10 mouse cellular contexts compared by ENCODE assay signal in genomic region chr11:94130118-94131095, GRCm38 (mm10).
DNase-seq lines count a peak whose midpoint lies in the region; ATAC-seq and TF ChIP-seq lines count a peak whose summit lies in the region.
"Had no signal": no experiment of that assay in that cellular context is flagged by ENCODE, and none has a peak within 500 bp of the region (broad histone marks: within the 10 kb centered on the region; RNA-seq: fewer than 3 reads in every experiment).

No protein-coding gene starts in this region.

- H3K9me3 ChIP-seq in forebrain, embryonic 13.5 days (replicated peaks) = no peaks in the 10 kb centered on the region
- no peaks in the 10 kb centered on the region for H3K9me3 ChIP-seq in forebrain, embryonic 15.5 days
- H3K9me3 ChIP-seq in hindbrain, embryonic 12.5 days (replicated peaks) = no peaks in the 10 kb centered on the region
- no peaks in the 10 kb centered on the region for H3K9me3 ChIP-seq in hindbrain, embryonic 11.5 days (ENCODE audit: control insufficient read depth, low read length)
- H3K9me3 ChIP-seq in midbrain, postnatal 0 days (ENCODE audit: low read length) = no peaks in the 10 kb centered on the region
- H3K9me3 ChIP-seq in midbrain, embryonic 11.5 days (ENCODE audit: control insufficient read depth, low read length) = no peaks in the 10 kb centered on the region

- no peak overlapping the region for H3K9ac ChIP-seq in forebrain, embryonic 13.5 days
- no peak overlapping the region for H3K9ac ChIP-seq in forebrain, embryonic 15.5 days (replicated peaks)
- H3K9ac ChIP-seq in hindbrain, embryonic 12.5 days = peak overlapping the region; percentile 38; the same call in 1 of the 2 replicates
- no peak overlapping the region for H3K9ac ChIP-seq in hindbrain, embryonic 11.5 days (ENCODE audit: low read depth, low read length)
- 0 out of 2 replicates have a peak overlapping the region, but pooled peaks have one; percentile 5 for H3K9ac ChIP-seq in midbrain, postnatal 0 days (replicated peaks; ENCODE audit: low read length, poor library complexity, severe bottlenecking)
- no peak overlapping the region; the same call in 1 of the 2 replicates for H3K9ac ChIP-seq in midbrain, embryonic 11.5 days (ENCODE audit: low read length)
- H3K9ac ChIP-seq: liver, embryonic 14.5 days had no signal

- peak overlapping the region; percentile 2; the same call in 1 of the 2 replicates for H3K27ac ChIP-seq in forebrain, embryonic 13.5 days
- H3K27ac ChIP-seq in forebrain, embryonic 15.5 days (replicated peaks) = no peak overlapping the region
- no peak overlapping the region for H3K27ac ChIP-seq in hindbrain, embryonic 12.5 days
- no peak overlapping the region for H3K27ac ChIP-seq in hindbrain, embryonic 11.5 days (ENCODE audit: low read depth, low read length)
- H3K27ac ChIP-seq in midbrain, postnatal 0 days (ENCODE audit: low read depth, low read length) = no peak overlapping the region
- H3K27ac ChIP-seq in midbrain, embryonic 11.5 days (ENCODE audit: low read depth, low read length) = no peak overlapping the region
- H3K27ac ChIP-seq: liver, embryonic 14.5 days had no signal

- WGBS in forebrain, embryonic 13.5 days = 58% methylated on average over 4 of the region's 4 CpGs
- 69% methylated on average over 4 of the region's 4 CpGs for WGBS in forebrain, embryonic 15.5 days
- WGBS in hindbrain, embryonic 12.5 days = 60% methylated on average over 4 of the region's 4 CpGs
- whole genome bisulfite sequencing in hindbrain, embryonic 11.5 days = 73% methylated on average over 4 of the region's 4 CpGs
- 61% methylated on average over 4 of the region's 4 CpGs for WGBS in midbrain, postnatal 0 days
- WGBS in midbrain, embryonic 11.5 days = 71% methylated on average over 4 of the region's 4 CpGs

- no peak for TF ChIP-seq CTCF in midbrain, postnatal 0 days (IDR thresholded peaks at IDR 0.05)

- H3K4me1 ChIP-seq in forebrain, embryonic 13.5 days = peaks cover 35% of the 10 kb centered on the region
- peaks cover 31% of the 10 kb centered on the region for H3K4me1 ChIP-seq in forebrain, embryonic 15.5 days
- peaks cover 25% of the 10 kb centered on the region for H3K4me1 ChIP-seq in hindbrain, embryonic 12.5 days
- H3K4me1 ChIP-seq in hindbrain, embryonic 11.5 days (replicated peaks; ENCODE audit: control insufficient read depth, insufficient read depth, low read length) = no peaks in the 10 kb centered on the region
- peaks cover 2% of the 10 kb centered on the region; the same call in 1 of the 2 replicates for H3K4me1 ChIP-seq in midbrain, postnatal 0 days (ENCODE audit: insufficient read depth, low read length)
- peaks cover 7% of the 10 kb centered on the region; the same call in 1 of the 2 replicates for H3K4me1 ChIP-seq in midbrain, embryonic 11.5 days (ENCODE audit: control insufficient read depth, insufficient read depth, low read length)

- H3K36me3 ChIP-seq in forebrain, embryonic 13.5 days (ENCODE audit: poor library complexity, severe bottlenecking) = peaks cover 15% of the 10 kb centered on the region
- peaks cover 8% of the 10 kb centered on the region for H3K36me3 ChIP-seq in forebrain, embryonic 15.5 days
- H3K36me3 ChIP-seq in hindbrain, embryonic 12.5 days = peaks cover 6% of the 10 kb centered on the region; the same call in 1 of the 2 replicates
- no peaks in the 10 kb centered on the region for H3K36me3 ChIP-seq in hindbrain, embryonic 11.5 days (ENCODE audit: control insufficient read depth, insufficient read depth, low read length)
- peaks cover 3% of the 10 kb centered on the region; the same call in 1 of the 2 replicates for H3K36me3 ChIP-seq in midbrain, postnatal 0 days (ENCODE audit: insufficient read depth, low read length)
- H3K36me3 ChIP-seq in midbrain, embryonic 11.5 days (ENCODE audit: control insufficient read depth, insufficient read depth, low read length) = no peaks in the 10 kb centered on the region

- no peak overlapping the region for H3K4me3 ChIP-seq in forebrain, embryonic 13.5 days
- H3K4me3 ChIP-seq in forebrain, embryonic 15.5 days = no peak overlapping the region
- no peak overlapping the region for H3K4me3 ChIP-seq in hindbrain, embryonic 12.5 days
- no peak overlapping the region for H3K4me3 ChIP-seq in hindbrain, embryonic 11.5 days (ENCODE audit: low read depth, low read length)
- H3K4me3 ChIP-seq in midbrain, postnatal 0 days (ENCODE audit: low read depth, low read length) = no peak overlapping the region
- no peak overlapping the region for H3K4me3 ChIP-seq in midbrain, embryonic 11.5 days (ENCODE audit: low read depth, low read length)

- ATAC-seq in forebrain, embryonic 13.5 days = no peak
- ATAC-seq in forebrain, embryonic 15.5 days (replicated peaks) = no peak
- no peak for ATAC-seq in hindbrain, embryonic 12.5 days (ENCODE audit: low FRiP score)
- ATAC-seq in hindbrain, embryonic 11.5 days (ENCODE audit: low FRiP score) = no peak
- ATAC-seq in midbrain, postnatal 0 days (ENCODE audit: low FRiP score) = no peak
- no peak for ATAC-seq in midbrain, embryonic 11.5 days (ENCODE audit: low FRiP score)

- no peak overlapping the region for H3K4me2 ChIP-seq in forebrain, embryonic 13.5 days
- H3K4me2 ChIP-seq in forebrain, embryonic 15.5 days (replicated peaks) = no peak overlapping the region
- H3K4me2 ChIP-seq in hindbrain, embryonic 12.5 days (replicated peaks) = no peak overlapping the region
- H3K4me2 ChIP-seq in hindbrain, embryonic 11.5 days (replicated peaks; ENCODE audit: low read depth, low read length) = no peak overlapping the region
- H3K4me2 ChIP-seq in midbrain, postnatal 0 days (ENCODE audit: low read depth, low read length, poor library complexity, severe bottlenecking) = no peak overlapping the region
- H3K4me2 ChIP-seq in midbrain, embryonic 11.5 days = no peak overlapping the region

- no peaks in the 10 kb centered on the region for H3K27me3 ChIP-seq in forebrain, embryonic 13.5 days
- no peaks in the 10 kb centered on the region for H3K27me3 ChIP-seq in forebrain, embryonic 15.5 days
- H3K27me3 ChIP-seq in hindbrain, embryonic 12.5 days = no peaks in the 10 kb centered on the region
- H3K27me3 ChIP-seq in hindbrain, embryonic 11.5 days (ENCODE audit: control insufficient read depth, insufficient read depth, low read length) = no peaks in the 10 kb centered on the region
- H3K27me3 ChIP-seq in midbrain, postnatal 0 days (ENCODE audit: insufficient read depth, low read length) = no peaks in the 10 kb centered on the region
- no peaks in the 10 kb centered on the region for H3K27me3 ChIP-seq in midbrain, embryonic 11.5 days (ENCODE audit: control insufficient read depth, insufficient read depth, low read length)
- H3K27me3 ChIP-seq: CH12.LX had no signal

- DNase-seq in hindbrain, embryonic 11.5 days (ENCODE audit: low spot score) = no peak
- no peak for DNase-seq in midbrain, postnatal 0 days (ENCODE audit: low spot score)
- no peak for DNase-seq in midbrain, embryonic 11.5 days (ENCODE audit: low spot score, missing footprints)
- peak; percentile 63 for DNase-seq in retina, postnatal 1 day
- DNase-seq: spleen, adult 18-20 months had no signal

Comparison
In these comparisons a context has a peak if more than half of its experiments do, and no peak if none do; other contexts are left out.
1. H3K9ac ChIP-seq: peak in hindbrain, embryonic 12.5 days (single experiment) and midbrain, postnatal 0 days (single experiment); none in forebrain, embryonic 13.5 days (single experiment), forebrain, embryonic 15.5 days (single experiment), hindbrain, embryonic 11.5 days (single experiment) and midbrain, embryonic 11.5 days (single experiment).